Mouse (Mus musculus): ENCODE results near the gene Bet1l. TPM values are rescaled to one million over a fixed set of nuclear protein-coding genes. Genes with fewer than 3 reads are reported as not detected.

Bet1l gene
- polyA plus RNA-seq, 1 experiment from 2014 or later = 50.1 TPM

- peak within 1 kb of the TSS; percentile 98 for H3K27ac ChIP-seq
- no peaks in the 10 kb centered on the region for H3K27me3 ChIP-seq (replicated peaks)
- peak within 1 kb of the TSS; percentile 73 for H3K9ac ChIP-seq
- H3K36me3 ChIP-seq = peaks cover 52% of the 10 kb centered on the region
- H3K4me2 ChIP-seq = peak within 1 kb of the TSS; percentile 99
- no peaks in the 10 kb centered on the region for H3K9me3 ChIP-seq
- H3K4me3 ChIP-seq (replicated peaks) = peak within 1 kb of the TSS; percentile 67
- peak; percentile 86 for ATAC-seq (ENCODE audit: insufficient read depth, low FRiP score, low read depth)
- H3K4me1 ChIP-seq = peaks cover 27% of the 10 kb centered on the region
- under 1% methylated on average over 50 of the region's 50 CpGs for WGBS
Observed at GRCm38 (mm10) chr7:140856785-140857549, 410 bp downstream of the Bet1l start, which contains the start of gene Ric8a. TSS of gene Ric8a (plus strand) at chr7:140856957.

- Histone ChIP-seq H3K27ac (peak within 1 kb of the TSS; percentile 98), H3K9me3 (no peaks in the 10 kb centered on the region), H3K9ac (peak within 1 kb of the TSS; percentile 73), H3K4me2 (peak within 1 kb of the TSS; percentile 99), H3K27me3 (replicated peaks) (no peaks in the 10 kb centered on the region), H3K36me3 (peaks cover 50% of the 10 kb centered on the region), H3K4me3 (replicated peaks) (peak within 1 kb of the TSS; percentile 67), H3K4me1 (peaks cover 27% of the 10 kb centered on the region)
- under 1% methylated on average over 51 of the region's 51 CpGs for WGBS
- peak; percentile 86 for ATAC-seq (ENCODE audit: insufficient read depth, low FRiP score, low read depth)
Observed at GRCm38 (mm10) chr7:140855860-140856784, 1.3 kb downstream of the Bet1l start, which contains the start of gene Gm45785. TSS of gene Gm45785 (minus strand) at chr7:140856331.

- no peaks in the 10 kb centered on the region for H3K9me3 ChIP-seq
- peak overlapping the region; percentile 55 for H3K9ac ChIP-seq
- H3K27me3 ChIP-seq (replicated peaks) = no peaks in the 10 kb centered on the region
- H3K4me1 ChIP-seq = peaks cover 27% of the 10 kb centered on the region
- 68% methylated on average over 9 of the region's 9 CpGs for WGBS
- peak overlapping the region; percentile 67 for H3K4me3 ChIP-seq (replicated peaks)
- H3K36me3 ChIP-seq = peaks cover 43% of the 10 kb centered on the region
- ATAC-seq (ENCODE audit: insufficient read depth, low FRiP score, low read depth) = no peak
- H3K27ac ChIP-seq = 0 out of 2 replicates have a peak overlapping the region, but pooled peaks have one; percentile 98
- H3K4me2 ChIP-seq = peak overlapping the region; percentile 99
Observed at GRCm38 (mm10) chr7:140855181-140855580, 2.2 kb downstream of the Bet1l start.

- ATAC-seq (ENCODE audit: insufficient read depth, low FRiP score, low read depth) = no peak
- H3K9me3 ChIP-seq = no peaks in the 10 kb centered on the region
- 94% methylated on average over 18 of the region's 18 CpGs for WGBS
- H3K4me1 ChIP-seq = peaks cover 27% of the 10 kb centered on the region
- no peak overlapping the region for H3K9ac ChIP-seq
- H3K36me3 ChIP-seq = peaks cover 37% of the 10 kb centered on the region
- no peak overlapping the region for H3K27ac ChIP-seq
- H3K4me3 ChIP-seq (replicated peaks) = no peak overlapping the region
- no peak overlapping the region for H3K4me2 ChIP-seq
- H3K27me3 ChIP-seq (replicated peaks) = no peaks in the 10 kb centered on the region
Observed at GRCm38 (mm10) chr7:140854483-140854882, 2.9 kb downstream of the Bet1l start.

- WGBS = 80% methylated on average over 9 of the region's 9 CpGs
- no peak overlapping the region for H3K4me2 ChIP-seq
- no peaks in the 10 kb centered on the region for H3K27me3 ChIP-seq (replicated peaks)
Observed at GRCm38 (mm10) chr7:140853386-140853785, 4.0 kb downstream of the Bet1l start.

GRCm38 (mm10) chr7:140851916-140852315, 5.5 kb downstream of the Bet1l start:
- H3K4me3 ChIP-seq (replicated peaks) = no peak overlapping the region

More at GRCm38 (mm10) chr7:140853386-140853785, 4.0 kb downstream of the Bet1l start:
- Histone ChIP-seq H3K27ac (no peak overlapping the region), H3K36me3 (peaks cover 29% of the 10 kb centered on the region), H3K9me3 (no peaks in the 10 kb centered on the region), H3K4me3 (replicated peaks) (no peak overlapping the region), H3K4me1 (peaks cover 16% of the 10 kb centered on the region), H3K9ac (no peak overlapping the region)
- ATAC-seq (ENCODE audit: insufficient read depth, low FRiP score, low read depth) = no peak

GRCm38 (mm10) chr7:140848591-140848990, 8.8 kb downstream of the Bet1l start:
- 0 out of 2 replicates have a peak, but pooled peaks cover 3% of the 10 kb centered on the region for H3K27me3 ChIP-seq (replicated peaks)
- H3K27ac ChIP-seq = no peak overlapping the region
- WGBS = 88% methylated on average over 10 of the region's 10 CpGs
- H3K4me1 ChIP-seq = no peaks in the 10 kb centered on the region
- H3K4me3 ChIP-seq (replicated peaks) = no peak overlapping the region
- no peak overlapping the region for H3K9ac ChIP-seq
- peaks cover 21% of the 10 kb centered on the region for H3K36me3 ChIP-seq
- H3K9me3 ChIP-seq = no peaks in the 10 kb centered on the region
- no peak overlapping the region for H3K4me2 ChIP-seq
- no peak for ATAC-seq (ENCODE audit: insufficient read depth, low FRiP score, low read depth)

More at GRCm38 (mm10) chr7:140851916-140852315, 5.5 kb downstream of the Bet1l start:
- no peak for ATAC-seq (ENCODE audit: insufficient read depth, low FRiP score, low read depth)
- no peak overlapping the region for H3K27ac ChIP-seq
- H3K4me2 ChIP-seq = no peak overlapping the region
- no peaks in the 10 kb centered on the region for H3K27me3 ChIP-seq (replicated peaks)
- no peak overlapping the region for H3K9ac ChIP-seq
- 90% methylated on average over 4 of the region's 4 CpGs for WGBS
- peaks cover 29% of the 10 kb centered on the region for H3K36me3 ChIP-seq
- peaks cover 10% of the 10 kb centered on the region for H3K4me1 ChIP-seq
- H3K9me3 ChIP-seq = no peaks in the 10 kb centered on the region

GRCm38 (mm10) chr7:140847755-140848580, 9.4 kb downstream of the Bet1l start, which contains the start of gene Odf3:
TSS of gene Odf3 (plus strand) at chr7:140847805.
- H3K27ac ChIP-seq = no peak within 1 kb of the TSS
- H3K9ac ChIP-seq = no peak within 1 kb of the TSS
- H3K4me2 ChIP-seq = no peak within 1 kb of the TSS
- 0 out of 2 replicates have a peak, but pooled peaks cover 3% of the 10 kb centered on the region for H3K27me3 ChIP-seq (replicated peaks)
- H3K4me1 ChIP-seq = no peaks in the 10 kb centered on the region
- ATAC-seq (ENCODE audit: insufficient read depth, low FRiP score, low read depth) = no peak
- WGBS = 55% methylated on average over 11 of the region's 11 CpGs
- no peaks in the 10 kb centered on the region for H3K9me3 ChIP-seq
- peaks cover 14% of the 10 kb centered on the region; the same call in 1 of the 2 replicates for H3K36me3 ChIP-seq
- H3K4me3 ChIP-seq (replicated peaks) = no peak within 1 kb of the TSS

- ATAC-seq (ENCODE audit: insufficient read depth, low FRiP score, low read depth) = no peak
- H3K4me1 ChIP-seq = 0 out of 2 replicates have a peak, but pooled peaks cover 2% of the 10 kb centered on the region
- WGBS = 78% methylated on average over 10 of the region's 10 CpGs
- no peaks in the 10 kb centered on the region for H3K9me3 ChIP-seq
- H3K4me3 ChIP-seq (replicated peaks) = no peak overlapping the region
- H3K27ac ChIP-seq = no peak overlapping the region
- H3K9ac ChIP-seq = no peak overlapping the region
- H3K4me2 ChIP-seq = no peak overlapping the region
- H3K27me3 ChIP-seq (replicated peaks) = 0 out of 2 replicates have a peak, but pooled peaks cover 6% of the 10 kb centered on the region
- 0 out of 2 replicates have a peak, but pooled peaks cover 3% of the 10 kb centered on the region for H3K36me3 ChIP-seq
Observed at GRCm38 (mm10) chr7:140846676-140847075, 10.7 kb downstream of the Bet1l start.

GRCm38 (mm10) chr7:140845683-140846082, 11.7 kb downstream of the Bet1l start:
- Histone ChIP-seq H3K9ac (no peak overlapping the region), H3K9me3 (no peaks in the 10 kb centered on the region), H3K4me2 (no peak overlapping the region), H3K4me1 (0 out of 2 replicates have a peak, but pooled peaks cover 6% of the 10 kb centered on the region), H3K36me3 (no peaks in the 10 kb centered on the region), H3K27me3 (replicated peaks) (0 out of 2 replicates have a peak, but pooled peaks cover 6% of the 10 kb centered on the region), H3K4me3 (replicated peaks) (no peak overlapping the region), H3K27ac (no peak overlapping the region)
- WGBS = 67% methylated on average over 4 of the region's 4 CpGs
- ATAC-seq (ENCODE audit: insufficient read depth, low FRiP score, low read depth) = no peak

Measured in stomach, embryonic 15.5 days (tissue).